Mouse (Mus musculus): ENCODE measurements around the gene Gm21830. TPM values are rescaled to one million over a fixed set of nuclear protein-coding genes. Genes with fewer than 3 reads are reported as not detected.
"Not testable (repeated sequence)": the region's sequence is repeated elsewhere in the genome, so short reads cannot be mapped to it uniquely, and the experiment has no call there.

The Gm21830 gene
- not detected in 2 replicates for polyA plus RNA-seq (2015; fragmentation: Nextera tagmentation; extraction: Ambion mirVana)

DNA sequence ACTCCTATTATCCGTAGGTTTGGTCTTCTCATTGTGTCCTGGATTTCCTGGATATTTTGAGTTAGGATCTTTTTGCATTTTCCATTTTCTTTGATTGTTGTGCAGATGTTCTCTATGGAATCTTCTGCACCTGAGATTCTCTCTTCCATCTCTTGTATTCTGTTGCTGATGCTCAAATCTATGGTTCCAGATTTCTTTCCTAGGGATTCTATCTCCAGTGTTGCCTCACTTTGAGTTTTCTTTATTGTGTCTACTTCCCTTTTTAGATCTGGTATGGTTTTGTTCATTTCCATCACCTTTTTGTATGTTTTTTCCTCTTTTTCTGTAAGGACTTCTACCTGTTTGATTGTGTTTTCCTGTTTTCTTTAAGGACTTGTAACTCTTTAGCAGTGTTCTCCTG, at the start of gene Gm21830:
TSS of gene Gm21830 (plus strand) at position 301 of the 400 bp plus-strand sequence.
- H3K4me3 ChIP-seq; H3K4me1 ChIP-seq; H3K9me3 ChIP-seq; H3K4me2 ChIP-seq; H3K9ac ChIP-seq; H3K27me3 ChIP-seq; H3K27ac ChIP-seq; H3K36me3 ChIP-seq; ATAC-seq (ENCODE audit: borderline replicate concordance, extremely low read depth, low FRiP score, low TSS enrichment): not testable (repeated sequence)
- no CpG with 5 or more reads among the region's 1 CpGs for WGBS

DNA sequence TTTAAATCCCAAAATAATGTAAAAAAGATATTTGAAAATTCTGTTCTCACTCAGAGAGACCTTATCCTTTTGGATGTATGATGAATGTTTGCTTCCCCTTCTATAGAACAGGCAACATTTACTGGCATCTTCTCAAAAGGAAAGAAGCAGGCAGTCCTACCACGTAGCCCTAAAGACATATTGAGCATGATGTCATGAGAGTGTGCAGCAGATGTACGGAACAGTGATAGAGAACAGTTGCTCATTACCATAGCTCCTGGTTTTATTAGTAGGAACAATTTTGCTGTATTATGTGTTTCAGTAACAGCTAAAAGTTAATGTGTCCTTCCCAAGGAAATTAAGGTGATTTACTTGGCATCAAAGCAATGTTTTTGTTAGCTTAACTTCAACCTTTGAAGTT, 49.0 kb upstream of the Gm21830 start:
- WGBS: 75% methylated on average over 2 of the region's 2 CpGs
- no peak overlapping the region for H3K27ac ChIP-seq
- ATAC-seq (ENCODE audit: borderline replicate concordance, extremely low read depth, low FRiP score, low TSS enrichment): no peak
- no peaks in the 10 kb centered on the region for H3K36me3 ChIP-seq
- H3K4me2 ChIP-seq: no peak overlapping the region
- H3K4me1 ChIP-seq: no peaks in the 10 kb centered on the region
- no peaks in the 10 kb centered on the region for H3K27me3 ChIP-seq
- H3K9ac ChIP-seq: no peak overlapping the region
- H3K4me3 ChIP-seq: no peak overlapping the region
- no peaks in the 10 kb centered on the region for H3K9me3 ChIP-seq

DNA sequence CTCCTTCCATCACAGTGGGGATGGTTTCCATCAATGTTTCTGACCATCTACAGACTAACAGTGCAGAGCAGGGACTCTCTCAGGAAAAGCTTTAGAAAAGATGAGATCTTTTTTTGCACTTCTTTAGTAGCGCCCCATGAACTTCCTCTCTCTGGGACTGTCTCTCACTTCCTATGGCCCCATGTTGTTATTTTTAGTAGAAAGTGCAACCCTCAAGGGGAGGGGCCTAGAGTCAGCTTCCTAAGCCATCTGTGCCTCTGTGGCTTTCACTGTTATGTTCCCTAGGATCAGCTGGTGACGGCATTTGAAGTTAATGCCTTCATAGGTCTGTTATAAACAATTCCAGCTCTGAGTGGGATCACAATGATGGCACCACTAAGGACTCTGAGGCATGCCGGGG, 35.0 kb upstream of the Gm21830 start:
- Histone ChIP-seq H3K4me3 (no peak overlapping the region), H3K4me2 (no peak overlapping the region), H3K27ac (no peak overlapping the region), H3K9ac (no peak overlapping the region), H3K9me3 (no peaks in the 10 kb centered on the region), H3K4me1 (no peaks in the 10 kb centered on the region), H3K36me3 (no peaks in the 10 kb centered on the region), H3K27me3 (no peaks in the 10 kb centered on the region)
- WGBS: 54% methylated on average over 3 of the region's 3 CpGs
- ATAC-seq (ENCODE audit: borderline replicate concordance, extremely low read depth, low FRiP score, low TSS enrichment): no peak

DNA sequence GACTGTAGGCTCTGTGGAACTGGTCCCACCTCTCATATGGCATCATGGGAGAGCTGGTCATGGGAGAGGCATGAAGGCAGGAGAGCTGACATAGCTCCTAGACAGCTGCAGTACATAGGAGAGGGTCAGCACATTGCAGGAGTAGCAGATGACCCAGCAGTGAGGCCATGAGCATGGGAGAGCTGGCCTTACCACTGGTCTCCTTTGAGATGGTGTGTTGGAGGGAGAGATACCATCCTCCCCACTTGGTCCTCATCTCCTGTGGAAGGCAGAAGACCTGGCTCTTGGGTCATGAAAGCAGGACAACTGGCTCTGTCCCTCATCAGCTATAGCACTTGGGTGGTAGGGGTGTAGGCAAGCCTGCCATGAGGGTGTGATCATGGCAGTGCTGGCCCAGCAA, 7.3 kb downstream of the Gm21830 start:
- Histone ChIP-seq H3K9me3 (no peaks in the 10 kb centered on the region), H3K27ac (no peak overlapping the region), H3K36me3 (no peaks in the 10 kb centered on the region), H3K4me1 (no peaks in the 10 kb centered on the region), H3K4me2 (no peak overlapping the region), H3K9ac (no peak overlapping the region), H3K27me3 (no peaks in the 10 kb centered on the region), H3K4me3 (no peak overlapping the region)
- no peak for ATAC-seq (ENCODE audit: borderline replicate concordance, extremely low read depth, low FRiP score, low TSS enrichment)

DNA sequence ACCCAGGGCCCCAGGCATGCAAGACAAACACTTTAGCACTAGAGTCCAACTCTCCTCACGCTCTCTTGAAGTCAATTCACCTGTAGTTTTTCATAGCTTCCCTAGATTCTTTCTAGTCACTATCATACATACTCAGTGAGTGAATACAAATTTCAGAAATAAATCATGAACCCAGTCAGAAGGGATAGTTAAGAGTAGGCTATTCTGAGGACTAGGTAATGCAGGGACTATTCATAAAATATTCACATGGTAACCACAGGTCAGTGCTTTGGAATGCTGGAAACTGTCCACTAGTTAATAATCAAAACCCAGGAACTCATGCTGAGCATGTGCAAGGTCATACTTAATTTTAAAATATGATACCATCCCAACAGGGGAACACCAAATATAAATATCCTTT, 9.3 kb downstream of the Gm21830 start:
- no peak for ATAC-seq (ENCODE audit: borderline replicate concordance, extremely low read depth, low FRiP score, low TSS enrichment)
- Histone ChIP-seq H3K9me3 (no peaks in the 10 kb centered on the region), H3K9ac (no peak overlapping the region), H3K27me3 (no peaks in the 10 kb centered on the region), H3K4me2 (no peak overlapping the region), H3K27ac (no peak overlapping the region), H3K36me3 (no peaks in the 10 kb centered on the region), H3K4me3 (no peak overlapping the region), H3K4me1 (no peaks in the 10 kb centered on the region)
- WGBS: 67% methylated on average over 1 of the region's 1 CpGs

DNA sequence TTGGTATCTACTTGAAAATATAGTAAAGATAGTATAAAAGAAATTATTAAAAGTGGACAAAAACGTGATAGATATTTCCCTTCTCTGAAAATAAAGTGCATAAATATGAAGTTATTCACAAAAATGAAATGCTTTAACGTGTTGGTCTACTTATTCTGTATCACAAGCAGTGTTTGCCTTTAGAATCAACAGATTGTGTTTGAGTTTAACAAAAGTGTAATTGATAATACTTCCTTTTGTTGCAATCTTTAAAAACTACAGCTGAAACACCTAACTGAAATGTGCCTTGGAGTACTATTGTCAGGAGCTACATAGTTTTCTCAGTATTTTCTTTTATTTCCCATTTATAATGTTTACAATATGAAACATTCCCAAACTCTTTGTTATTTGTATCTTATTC, 19.6 kb downstream of the Gm21830 start, which contains the start of gene Gm26727:
TSS of gene Gm26727 (minus strand) at position 101 of the 400 bp plus-strand sequence.
- H3K4me2 ChIP-seq: no peak within 1 kb of the TSS
- no peaks in the 10 kb centered on the region for H3K4me1 ChIP-seq
- no peak within 1 kb of the TSS for H3K4me3 ChIP-seq
- 50% methylated on average over 2 of the region's 2 CpGs for WGBS
- no peaks in the 10 kb centered on the region for H3K9me3 ChIP-seq
- H3K36me3 ChIP-seq: no peaks in the 10 kb centered on the region
- ATAC-seq (ENCODE audit: borderline replicate concordance, extremely low read depth, low FRiP score, low TSS enrichment): no peak
- H3K27me3 ChIP-seq: no peaks in the 10 kb centered on the region
- no peak within 1 kb of the TSS for H3K9ac ChIP-seq
- no peak within 1 kb of the TSS for H3K27ac ChIP-seq

DNA sequence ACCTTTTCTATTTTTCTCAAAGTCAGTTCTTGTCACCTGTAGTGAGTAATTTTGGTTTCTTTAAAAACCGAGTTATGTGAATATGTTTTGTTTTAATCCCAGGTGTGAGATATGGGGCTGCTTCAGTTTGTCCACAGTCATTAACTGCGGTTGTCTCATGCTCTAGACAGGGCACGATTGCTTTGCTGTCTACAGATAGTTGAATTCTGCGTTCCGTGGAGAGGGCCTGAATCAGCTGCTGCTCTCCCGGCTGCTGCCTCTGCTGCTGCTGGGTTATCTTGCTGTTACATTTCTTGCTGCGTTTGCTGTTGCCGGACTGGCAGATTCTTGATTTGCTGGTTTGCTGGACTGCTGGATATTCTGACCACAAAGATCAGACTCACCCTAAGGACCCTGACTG, 24.8 kb downstream of the Gm21830 start:
- no peaks in the 10 kb centered on the region for H3K27me3 ChIP-seq
- ATAC-seq (ENCODE audit: borderline replicate concordance, extremely low read depth, low FRiP score, low TSS enrichment): no peak
- H3K9ac ChIP-seq: no peak overlapping the region
- H3K36me3 ChIP-seq: no peaks in the 10 kb centered on the region
- WGBS: 76% methylated on average over 8 of the region's 8 CpGs
- H3K4me1 ChIP-seq: no peaks in the 10 kb centered on the region
- no peak overlapping the region for H3K27ac ChIP-seq
- H3K4me3 ChIP-seq: no peak overlapping the region
- no peaks in the 10 kb centered on the region for H3K9me3 ChIP-seq
- H3K4me2 ChIP-seq: no peak overlapping the region

DNA sequence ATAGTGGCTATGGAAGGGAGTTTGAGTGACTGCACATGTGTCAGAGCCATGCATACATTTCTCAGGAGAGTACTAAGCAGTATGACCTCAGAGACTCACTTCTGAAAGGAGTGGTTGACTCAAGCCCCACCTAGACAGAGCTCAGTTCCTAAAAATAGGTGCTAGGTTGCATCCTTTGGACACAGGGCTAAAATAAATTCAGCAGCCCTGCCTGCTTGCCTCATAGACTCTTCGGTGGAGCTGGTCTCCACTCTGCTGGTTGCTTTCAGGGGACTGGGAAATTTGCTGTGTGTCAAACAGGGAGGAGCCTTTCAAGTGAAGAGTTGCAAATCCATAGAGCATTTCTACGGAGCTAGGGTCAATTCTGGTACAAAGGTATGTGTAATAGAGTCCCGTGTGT, 32.3 kb downstream of the Gm21830 start, which contains the start of gene Xirp2:
TSS of gene Xirp2 (plus strand) at position 223 of the 400 bp plus-strand sequence.
- H3K9me3 ChIP-seq: no peaks in the 10 kb centered on the region
- no peak within 1 kb of the TSS for H3K4me3 ChIP-seq
- no peak for ATAC-seq (ENCODE audit: borderline replicate concordance, extremely low read depth, low FRiP score, low TSS enrichment)
- H3K36me3 ChIP-seq: no peaks in the 10 kb centered on the region
- no peaks in the 10 kb centered on the region for H3K4me1 ChIP-seq
- H3K4me2 ChIP-seq: no peak within 1 kb of the TSS
- WGBS: 66% methylated on average over 3 of the region's 3 CpGs
- H3K27me3 ChIP-seq: no peaks in the 10 kb centered on the region
- H3K27ac ChIP-seq: no peak within 1 kb of the TSS
- no peak within 1 kb of the TSS for H3K9ac ChIP-seq

DNA sequence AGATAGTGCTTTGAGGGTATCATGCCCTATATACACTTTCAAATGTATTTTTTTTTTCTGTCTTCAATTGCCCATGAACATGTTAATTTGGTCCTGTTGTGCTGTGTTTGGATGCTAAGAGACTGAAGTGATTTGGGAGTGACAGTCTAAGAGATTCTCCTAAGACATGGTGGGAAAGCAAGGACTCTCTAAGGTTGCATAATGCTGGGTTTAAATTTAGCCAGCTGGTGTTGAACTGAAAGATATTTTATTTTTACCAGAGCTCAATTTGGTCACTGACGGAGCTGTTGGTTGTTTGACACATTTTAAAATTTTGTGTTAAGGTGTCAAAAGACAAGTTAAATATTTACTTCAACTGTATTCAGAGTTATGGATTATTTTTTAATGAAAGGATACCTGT, 33.2 kb downstream of the Gm21830 start:
- H3K4me2 ChIP-seq: no peak overlapping the region
- no peaks in the 10 kb centered on the region for H3K27me3 ChIP-seq
- WGBS: 53% methylated on average over 1 of the region's 1 CpGs
- no peak overlapping the region for H3K4me3 ChIP-seq
- no peaks in the 10 kb centered on the region for H3K9me3 ChIP-seq
- no peak overlapping the region for H3K9ac ChIP-seq
- no peaks in the 10 kb centered on the region for H3K4me1 ChIP-seq
- H3K36me3 ChIP-seq: no peaks in the 10 kb centered on the region
- no peak for ATAC-seq (ENCODE audit: borderline replicate concordance, extremely low read depth, low FRiP score, low TSS enrichment)
- H3K27ac ChIP-seq: no peak overlapping the region

DNA sequence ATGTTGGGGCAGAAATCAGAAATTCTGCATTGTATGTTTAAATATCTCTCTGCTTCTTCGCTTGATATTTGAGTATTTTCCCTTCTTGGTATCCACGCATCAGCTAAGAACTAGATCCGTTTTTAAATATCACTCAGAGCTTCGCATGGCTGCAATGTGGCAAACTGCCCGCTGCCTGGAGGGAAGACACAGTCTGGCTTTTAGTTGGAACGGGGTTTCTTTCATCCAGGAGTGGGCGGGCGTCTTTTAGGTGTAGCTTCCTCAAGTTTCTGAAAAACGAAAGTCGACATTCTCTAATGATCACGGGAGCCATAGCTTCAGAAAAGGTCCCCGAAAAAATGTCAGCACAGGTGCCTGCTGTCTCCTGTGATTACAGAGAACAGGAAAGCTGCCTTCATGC, 33.7 kb downstream of the Gm21830 start:
- Histone ChIP-seq H3K36me3 (no peaks in the 10 kb centered on the region), H3K9ac (no peak overlapping the region), H3K27me3 (no peaks in the 10 kb centered on the region), H3K4me2 (no peak overlapping the region), H3K4me3 (no peak overlapping the region), H3K4me1 (no peaks in the 10 kb centered on the region), H3K27ac (no peak overlapping the region), H3K9me3 (no peaks in the 10 kb centered on the region)
- ATAC-seq (ENCODE audit: borderline replicate concordance, extremely low read depth, low FRiP score, low TSS enrichment): no peak
- WGBS: 61% methylated on average over 12 of the region's 12 CpGs

DNA sequence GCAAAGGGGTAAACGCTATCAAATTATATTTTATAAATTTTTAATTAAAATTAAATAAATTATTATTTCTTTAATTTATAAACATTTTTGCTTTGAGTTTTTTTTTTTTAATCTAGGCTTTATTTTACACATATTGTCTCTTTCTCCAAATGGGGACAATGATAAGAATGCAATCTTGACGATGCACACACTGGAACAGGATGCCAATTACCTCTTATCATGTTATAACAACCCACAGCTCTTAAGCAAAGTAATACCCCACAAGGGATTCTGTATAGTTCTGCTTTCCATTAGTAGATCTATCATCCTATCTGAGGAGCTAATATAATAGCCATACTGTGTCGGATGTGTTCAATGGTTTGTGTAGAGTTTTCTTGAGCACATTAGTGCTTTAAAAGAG, 47.3 kb downstream of the Gm21830 start:
- WGBS: 84% methylated on average over 3 of the region's 3 CpGs

DNA sequence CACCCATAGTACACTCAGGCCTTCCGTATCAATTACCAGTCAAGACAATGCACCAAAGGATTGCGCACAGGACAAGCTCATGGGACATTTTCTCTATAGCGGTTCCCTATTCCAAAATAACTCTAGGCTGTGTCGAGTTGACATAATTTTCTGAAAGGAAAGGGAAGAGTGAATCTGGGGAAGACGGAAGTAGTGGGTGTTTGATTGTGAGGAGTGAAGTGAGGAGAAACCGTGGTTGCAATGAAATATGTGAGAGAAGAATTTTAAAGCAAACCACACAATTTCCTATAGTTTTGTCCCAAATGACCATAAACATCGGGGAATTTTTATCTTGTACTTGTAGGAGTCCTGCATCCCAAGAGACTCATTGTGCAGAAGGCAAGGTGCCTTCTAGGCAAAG, 53.5 kb downstream of the Gm21830 start:
- H3K36me3 ChIP-seq: no peaks in the 10 kb centered on the region
- no peaks in the 10 kb centered on the region for H3K27me3 ChIP-seq
- 85% methylated on average over 7 of the region's 7 CpGs for WGBS
- no peak overlapping the region for H3K27ac ChIP-seq
- H3K4me1 ChIP-seq: no peaks in the 10 kb centered on the region
- no peak overlapping the region for H3K4me3 ChIP-seq
- H3K9ac ChIP-seq: no peak overlapping the region
- ATAC-seq (ENCODE audit: borderline replicate concordance, extremely low read depth, low FRiP score, low TSS enrichment): no peak
- H3K4me2 ChIP-seq: no peak overlapping the region
- H3K9me3 ChIP-seq: no peaks in the 10 kb centered on the region

More for the DNA sequence above, 47.3 kb downstream of the Gm21830 start:
- no peak for ATAC-seq (ENCODE audit: borderline replicate concordance, extremely low read depth, low FRiP score, low TSS enrichment)
- H3K36me3 ChIP-seq: no peaks in the 10 kb centered on the region
- H3K4me3 ChIP-seq: no peak overlapping the region
- no peaks in the 10 kb centered on the region for H3K9me3 ChIP-seq
- no peaks in the 10 kb centered on the region for H3K27me3 ChIP-seq
- no peak overlapping the region for H3K27ac ChIP-seq
- no peaks in the 10 kb centered on the region for H3K4me1 ChIP-seq
- no peak overlapping the region for H3K4me2 ChIP-seq
- H3K9ac ChIP-seq: no peak overlapping the region

DNA sequence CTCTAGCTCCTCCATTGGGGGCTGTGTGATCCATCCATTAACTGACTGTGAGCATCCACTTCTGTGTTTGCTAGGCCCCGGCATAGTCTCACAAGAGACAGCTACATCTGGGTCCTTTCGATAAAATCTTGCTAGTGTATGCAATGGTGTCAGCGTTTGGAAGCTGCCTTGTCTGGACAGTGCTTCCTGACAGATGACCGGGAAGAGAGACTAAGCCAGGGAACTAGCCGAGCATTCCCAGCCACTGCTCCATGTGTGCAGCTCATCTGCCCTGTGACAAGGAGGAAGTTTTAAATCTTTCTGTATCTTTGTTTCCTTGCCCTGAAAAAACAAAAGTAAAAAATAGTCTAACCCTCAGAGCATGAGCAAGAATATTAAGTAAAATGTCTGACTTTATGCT, 56.5 kb downstream of the Gm21830 start:
- ATAC-seq (ENCODE audit: borderline replicate concordance, extremely low read depth, low FRiP score, low TSS enrichment); H3K9me3 ChIP-seq; H3K36me3 ChIP-seq; H3K9ac ChIP-seq; H3K4me2 ChIP-seq; H3K4me3 ChIP-seq; H3K4me1 ChIP-seq; H3K27ac ChIP-seq; H3K27me3 ChIP-seq: not testable (repeated sequence)
- 46% methylated on average over 5 of the region's 5 CpGs for WGBS

Data from lung, embryonic 15.5 days (tissue).